In the genomic region with DNA sequence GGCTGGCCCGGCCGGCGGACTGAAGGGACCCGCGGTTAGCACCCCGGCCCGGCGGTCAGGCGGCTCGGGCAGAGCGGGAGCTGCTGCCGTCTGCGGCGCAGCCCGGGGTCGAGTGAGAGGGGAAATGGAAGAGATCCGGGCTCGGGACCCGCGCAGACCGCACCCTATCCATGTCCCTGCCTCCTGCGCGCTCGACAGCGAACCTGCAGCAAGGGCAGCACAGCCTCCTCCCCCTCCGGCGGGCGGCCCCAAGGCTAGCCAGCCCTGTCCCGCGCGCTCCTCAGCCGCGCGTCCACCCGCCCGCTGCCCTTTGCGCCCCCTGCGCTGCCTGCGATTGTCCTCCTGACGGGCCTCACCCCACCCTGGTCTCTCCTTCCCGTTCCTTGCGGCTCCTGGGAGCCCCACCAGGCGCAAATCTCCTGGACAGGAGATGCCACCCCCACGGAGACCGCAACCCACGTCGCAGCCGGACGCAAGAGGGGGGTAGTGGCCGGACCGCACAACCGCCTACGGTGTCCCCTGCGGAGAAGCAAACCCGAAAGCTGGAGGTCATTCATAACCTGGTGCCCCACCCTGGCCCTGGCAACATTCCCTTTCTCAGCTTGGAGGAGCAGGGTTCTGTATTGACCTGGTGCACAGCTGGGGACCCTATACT, we compare ENCODE assay signal across 8 mouse cellular contexts. TPM values are rescaled to one million over a fixed set of nuclear protein-coding genes. Genes with fewer than 3 reads are reported as not detected.
DNase-seq lines count a peak whose midpoint lies in the region; ATAC-seq and TF ChIP-seq lines count a peak whose summit lies in the region.

Ihh (minus strand) TSS at position 117 of the 655 bp plus-strand sequence.

- peak within 1 kb of the TSS; percentile 43 for H3K4me3 ChIP-seq in embryonic facial prominence, embryonic 14.5 days (ENCODE audit: low read depth, low read length)
- H3K4me3 ChIP-seq in liver, postnatal 0 days (ENCODE audit: low read depth, low read length): peak within 1 kb of the TSS; percentile 41

- peak within 1 kb of the TSS; percentile 42 for H3K9ac ChIP-seq in embryonic facial prominence, embryonic 14.5 days (ENCODE audit: low read depth, low read length)
- peak within 1 kb of the TSS; percentile 50; the same call in 1 of the 2 replicates for H3K9ac ChIP-seq in liver, postnatal 0 days (replicated peaks)

- H3K9me3 ChIP-seq in embryonic facial prominence, embryonic 14.5 days (ENCODE audit: control insufficient read depth, low read length): no peaks in the 10 kb centered on the region
- H3K9me3 ChIP-seq in liver, postnatal 0 days (ENCODE audit: low read length): no peaks in the 10 kb centered on the region

- 0 out of 2 replicates have a peak, but pooled peaks have one; percentile 8 for ATAC-seq in embryonic facial prominence, embryonic 14.5 days (ENCODE audit: low read depth)
- ATAC-seq in liver, postnatal 0 days: peak; percentile 49

- 3% methylated on average over 18 of the region's 55 CpGs for WGBS in embryonic facial prominence, embryonic 14.5 days
- 4% methylated on average over 32 of the region's 55 CpGs for WGBS in liver, postnatal 0 days (ENCODE audit: insufficient replicate concordance)

- peak within 1 kb of the TSS; percentile 71 for H3K4me2 ChIP-seq in embryonic facial prominence, embryonic 14.5 days (ENCODE audit: low read depth, low read length)
- peak within 1 kb of the TSS; percentile 76 for H3K4me2 ChIP-seq in liver, postnatal 0 days (ENCODE audit: low read depth, low read length)

- peaks cover 4% of the 10 kb centered on the region; the same call in 1 of the 2 replicates for H3K4me1 ChIP-seq in embryonic facial prominence, embryonic 14.5 days (ENCODE audit: control insufficient read depth, insufficient read depth, low read length)
- H3K4me1 ChIP-seq in liver, postnatal 0 days (ENCODE audit: insufficient read depth): peaks cover 6% of the 10 kb centered on the region; the same call in 1 of the 2 replicates

- DNase-seq in cerebellum, postnatal 10 days: peak; percentile 14 to 27
- DNase-seq in cerebellum, adult 11-12 months: no peak
- no peak for DNase-seq in embryonic facial prominence, embryonic 14.5 days (ENCODE audit: low spot score)
- peak; percentile 69 for DNase-seq in kidney, adult 18-20 months
- DNase-seq in liver, postnatal 0 days: peak; percentile 54
- DNase-seq in spleen, adult 12 weeks (ENCODE audit: low spot score): no peak
- DNase-seq in left cerebral cortex, adult 8-10 months (ENCODE audit: low spot score in 2 of 2): no peak
- no peak for DNase-seq in right cerebral cortex, postnatal 25 days

- TF ChIP-seq CTCF in liver, postnatal 0 days (IDR thresholded peaks at IDR 0.05; ENCODE audit: low read depth): no peak

- no peak for TF ChIP-seq EP300 in liver, postnatal 0 days (IDR thresholded peaks at IDR 0.05; ENCODE audit: low read depth)

- H3K36me3 ChIP-seq in embryonic facial prominence, embryonic 14.5 days (ENCODE audit: control insufficient read depth, insufficient read depth, low read length): no peaks in the 10 kb centered on the region
- H3K36me3 ChIP-seq in liver, postnatal 0 days (replicated peaks; ENCODE audit: insufficient read depth, low read length): no peaks in the 10 kb centered on the region

- H3K27me3 ChIP-seq in embryonic facial prominence, embryonic 14.5 days (replicated peaks; ENCODE audit: control insufficient read depth, insufficient read depth, low read length): peaks cover 96% of the 10 kb centered on the region
- peaks cover 62% of the 10 kb centered on the region for H3K27me3 ChIP-seq in liver, postnatal 0 days (ENCODE audit: insufficient read depth, low read length)

- no peak within 1 kb of the TSS for H3K27ac ChIP-seq in embryonic facial prominence, embryonic 14.5 days (replicated peaks; ENCODE audit: low read depth, low read length)
- H3K27ac ChIP-seq in liver, postnatal 0 days (ENCODE audit: low read depth): no peak within 1 kb of the TSS

RNA-seq across cellular contexts. Expression of gene Ihh, which starts in this region (rescaled TPM):
- 2.0 and 2.2 TPM in 2 replicates for polyA plus RNA-seq in embryonic facial prominence, embryonic 14.5 days (2014; fragmentation: Nextera tagmentation; extraction: Ambion mirVana)
- 1.1 TPM in 2 replicates for polyA plus RNA-seq in liver, postnatal 0 days (2015; fragmentation: Nextera tagmentation; extraction: Ambion mirVana)
- total RNA-seq in left cerebral cortex, adult 8-10 months (2022): under 1 TPM; 0.19 to 0.49 (median 0.27) TPM

Comparison
In these comparisons a context has a peak if more than half of its experiments do, and no peak if none do; other contexts are left out.
1. DNase-seq: peak in cerebellum, postnatal 10 days (2 of 2), kidney, adult 18-20 months (single experiment) and liver, postnatal 0 days (single experiment); none in cerebellum, adult 11-12 months (single experiment), embryonic facial prominence, embryonic 14.5 days (single experiment), spleen, adult 12 weeks (single experiment), left cerebral cortex, adult 8-10 months (0 of 2) and right cerebral cortex, postnatal 25 days (single experiment).